Mouse (Mus musculus) E14TG2a.4 (cell line): ENCODE data around the gene Rpp25l.

Source experiments
- CTCF ChIP-seq: conservative IDR thresholded peaks from 2 replicates; pipeline ENCODE4 v1.5.1; 2014; ENCODE audit warnings: low read length
- NANOG ChIP-seq: IDR thresholded peaks from 2 replicates; pipeline ENCODE4 v1.6.1; 2014; ENCODE audit warnings: borderline replicate concordance, low read length, mixed read lengths

DNA sequence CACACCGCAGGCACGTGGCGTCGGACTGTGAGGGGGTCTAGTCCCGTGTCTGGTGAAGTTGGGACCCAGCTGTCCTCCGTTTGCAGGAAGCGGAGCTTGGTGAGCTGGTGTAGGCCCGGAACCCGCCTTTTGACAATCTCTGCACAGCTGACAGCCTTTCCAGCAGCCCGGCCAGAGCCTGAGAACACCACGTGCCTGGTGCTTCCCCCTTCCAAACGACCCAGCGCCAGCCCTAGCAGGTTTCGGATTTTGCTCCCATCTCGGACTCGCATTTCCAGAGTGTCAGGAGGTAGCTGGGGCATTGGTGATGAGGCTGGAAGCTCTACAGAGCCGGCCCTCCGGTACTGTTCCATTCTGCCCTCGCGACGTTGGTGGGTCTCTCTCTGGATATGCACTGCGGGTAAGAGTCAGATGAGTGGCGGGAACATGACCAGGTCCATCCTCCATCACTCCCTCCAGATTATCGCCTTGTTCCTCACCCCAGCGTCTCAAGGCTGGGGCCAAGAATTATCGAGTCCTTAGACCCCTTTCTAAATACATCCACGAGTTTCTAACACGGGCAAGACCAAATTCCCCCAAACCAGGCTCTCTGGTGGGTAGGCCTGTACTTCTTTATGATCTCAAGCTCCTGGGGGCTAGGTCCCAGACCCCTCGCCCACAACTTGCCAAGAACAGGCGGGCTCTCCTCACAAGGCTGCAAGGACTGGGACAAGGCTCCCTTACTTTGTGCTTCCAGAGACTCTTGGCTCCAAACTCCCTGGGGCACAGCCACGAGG is 725 bp downstream of the Rpp25l start:
- TF ChIP-seq CTCF (no peak), NANOG (no peak)
